Mouse (Mus musculus): ENCODE data around the gene 1810010D01Rik.

GRCm38 (mm10) chr7:145208006-145208405 lies at the start of gene 1810010D01Rik:
- no peak for TF ChIP-seq CTCF (IDR thresholded peaks at IDR 0.05)
- no peak for TF ChIP-seq POLR2A (IDR thresholded peaks at IDR 0.05; ENCODE audit: insufficient read depth, low read depth, low read length)
- no peak for TF ChIP-seq EP300 (IDR thresholded peaks at IDR 0.05; ENCODE audit: insufficient read depth, low read depth, low read length)

Data from heart, adult 2 months (tissue).